Mouse (Mus musculus) layer of hippocampus, adult 9-11 months (tissue): ENCODE measurements around the gene Cdx2.

Source experiments
- DNase-seq: peaks from one replicate; pipeline ENCODE4 v3.0.0; 2022

Gene Cdx2

GRCm38 (mm10) chr5:147291764-147292505, 15.1 kb downstream of the Cdx2 start:
- DNase-seq, result no peak

GRCm38 (mm10) chr5:147284365-147284764, 22.7 kb downstream of the Cdx2 start:
- no peak for DNase-seq

- DNase-seq, result no peak
Measured at GRCm38 (mm10) chr5:147277547-147277925, 29.5 kb downstream of the Cdx2 start.

GRCm38 (mm10) chr5:147276701-147277546, 30.1 kb downstream of the Cdx2 start:
- DNase-seq, result no peak

GRCm38 (mm10) chr5:147275761-147276160, 31.3 kb downstream of the Cdx2 start:
- DNase-seq, result no peak

- DNase-seq, result no peak
Measured at GRCm38 (mm10) chr5:147274174-147275141, 32.6 kb downstream of the Cdx2 start.

- no peak for DNase-seq
Measured at GRCm38 (mm10) chr5:147272808-147273345, 34.2 kb downstream of the Cdx2 start.

- no peak for DNase-seq
Measured at GRCm38 (mm10) chr5:147272046-147272807, 34.8 kb downstream of the Cdx2 start.

GRCm38 (mm10) chr5:147270673-147271655, 36.1 kb downstream of the Cdx2 start:
- DNase-seq, result no peak

- DNase-seq, result no peak
Measured at GRCm38 (mm10) chr5:147269926-147270672, 37.0 kb downstream of the Cdx2 start, which contains the start of gene Pdx1. TSS of gene Pdx1 (plus strand) at chr5:147269959.

- no peak for DNase-seq
Measured at GRCm38 (mm10) chr5:147269371-147269770, 37.7 kb downstream of the Cdx2 start.

GRCm38 (mm10) chr5:147268728-147269127, 38.3 kb downstream of the Cdx2 start:
- no peak for DNase-seq

- no peak for DNase-seq
Measured at GRCm38 (mm10) chr5:147267434-147267833, 39.6 kb downstream of the Cdx2 start.

GRCm38 (mm10) chr5:147263945-147264344, 43.1 kb downstream of the Cdx2 start:
- no peak for DNase-seq

GRCm38 (mm10) chr5:147261899-147262541, 45.0 kb downstream of the Cdx2 start:
- no peak for DNase-seq

GRCm38 (mm10) chr5:147260778-147261177, 46.3 kb downstream of the Cdx2 start:
- no peak for DNase-seq

GRCm38 (mm10) chr5:147260189-147260588, 46.9 kb downstream of the Cdx2 start:
- DNase-seq, result no peak
